Mouse (Mus musculus) hindbrain, embryonic 13.5 days (tissue): ENCODE results near the gene Htr5a. TPM values are rescaled to one million over a fixed set of nuclear protein-coding genes. Genes with fewer than 3 reads are reported as not detected.

Source experiments
- ATAC-seq: fragments of 200-750 bp; cut with Nextera tagmentation; 2 replicates; pipeline ENCODE4 v1.8.0; 2017; ENCODE audit warnings: moderate TSS enrichment; ENCODE audit not compliant: low FRiP score
- H3K27ac ChIP-seq: fragments of 300-500 bp; sonication (generic); 2 replicates; pipeline ENCODE4 v1.5.1; 2015; ENCODE audit warnings: inconsistent platforms, mild to moderate bottlenecking, moderate library complexity
- H3K27me3 ChIP-seq: fragments of 300-500 bp; sonication (generic); 2 replicates; pipeline ENCODE4 v1.6.1; 2015; ENCODE audit warnings: mild to moderate bottlenecking, inconsistent platforms
- H3K36me3 ChIP-seq: fragments of 300-500 bp; sonication (generic); 2 replicates; pipeline ENCODE4 v1.6.1; 2015; ENCODE audit warnings: mild to moderate bottlenecking, inconsistent platforms
- H3K4me1 ChIP-seq: fragments of 300-500 bp; sonication (generic); replicated peaks from 2 replicates; pipeline ENCODE4 v1.6.1; 2015; ENCODE audit warnings: inconsistent platforms
- H3K4me2 ChIP-seq: fragments of 300-500 bp; sonication (generic); 2 replicates; pipeline ENCODE4 v1.6.1; 2015; ENCODE audit warnings: inconsistent platforms, mild to moderate bottlenecking, moderate library complexity
- H3K4me3 ChIP-seq: fragments of 300-500 bp; sonication (generic); 2 replicates; pipeline ENCODE4 v1.5.1; 2015; ENCODE audit warnings: mild to moderate bottlenecking, inconsistent platforms
- H3K9ac ChIP-seq: fragments of 300-500 bp; sonication (generic); 2 replicates; pipeline ENCODE4 v1.6.1; 2015; ENCODE audit warnings: mild to moderate bottlenecking, inconsistent platforms
- H3K9me3 ChIP-seq: fragments of 300-500 bp; sonication (generic); 2 replicates; pipeline ENCODE4 v1.6.1; 2016; ENCODE audit warnings: inconsistent platforms
- WGBS: fragments of 180-500 bp; shearing (Covaris S2); methylation state at CpG from one replicate; pipeline ENCODE4 v1.1.7; 2015; 5-methylcytosine and 5-hydroxymethylcytosine counted together
- polyA plus RNA-seq: library from polyadenylated mRNA; unstranded; fragments of >200 nt; fragmentation: Nextera tagmentation; extraction: Ambion mirVana; gene quantifications from 2 replicates; pipeline ENCODE4 v1.2.1, GENCODE M21; 2015

Gene Htr5a
- polyA plus RNA-seq, result 0.62 and 0.83 TPM in 2 replicates

DNA sequence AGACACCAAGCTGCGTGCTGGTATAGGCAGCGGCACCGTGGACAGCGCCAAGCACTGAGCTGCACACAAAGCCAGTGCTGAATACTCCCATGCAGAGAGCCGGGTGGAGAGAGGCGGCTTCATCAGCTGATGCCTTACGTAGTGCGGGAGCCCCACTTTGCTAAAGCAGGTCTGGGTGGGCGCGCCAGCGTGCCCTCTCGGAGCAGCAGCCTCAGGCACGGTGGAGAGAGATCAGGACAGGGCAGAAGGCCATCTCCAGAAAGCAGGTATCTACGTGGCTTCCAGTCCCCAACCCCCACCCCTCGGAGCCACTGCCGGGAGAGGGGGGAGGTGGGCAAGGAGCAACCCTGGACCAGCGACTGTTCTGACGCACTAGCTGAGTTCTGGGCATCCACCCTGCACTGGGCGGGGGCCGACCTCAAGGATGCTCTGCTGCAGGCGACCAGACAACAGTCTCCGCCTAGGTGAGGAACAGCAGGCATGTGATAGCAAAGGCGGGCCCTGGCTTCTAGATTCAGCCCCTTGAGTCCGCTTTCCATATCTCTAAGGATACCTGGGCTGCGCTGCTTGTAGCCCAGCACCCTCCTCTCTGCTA lies at the start of gene Htr5a:
TSS of gene Htr5a (plus strand) at position 449 of the 595 bp plus-strand sequence.
- peak within 1 kb of the TSS; percentile 48 for H3K4me3 ChIP-seq
- H3K4me1 ChIP-seq, result peaks cover 13% of the 10 kb centered on the region
- H3K9ac ChIP-seq, result peak within 1 kb of the TSS; percentile 77
- 4% methylated on average over 25 of the region's 25 CpGs for WGBS
- peak within 1 kb of the TSS; percentile 77 for H3K4me2 ChIP-seq
- no peaks in the 10 kb centered on the region for H3K9me3 ChIP-seq
- no peaks in the 10 kb centered on the region for H3K36me3 ChIP-seq
- no peak within 1 kb of the TSS; the same call in 1 of the 2 replicates for H3K27ac ChIP-seq
- peaks cover 25% of the 10 kb centered on the region for H3K27me3 ChIP-seq
- ATAC-seq, result peak; percentile 94

DNA sequence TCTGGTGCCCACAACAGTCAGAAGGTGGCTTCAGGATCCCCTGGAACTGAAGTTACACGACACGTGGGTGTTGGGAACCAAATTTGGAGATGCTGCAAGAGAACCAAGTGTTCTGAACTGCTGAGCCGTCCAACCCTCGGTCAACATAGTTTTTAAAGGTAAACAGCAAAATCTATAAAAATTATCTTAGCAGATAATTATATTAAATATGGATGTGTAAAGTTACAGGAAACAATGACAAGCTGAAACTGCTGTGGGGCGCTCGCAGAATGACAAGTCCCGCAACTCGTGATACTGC lies 49.8 kb upstream of the Htr5a start:
- peaks cover 25% of the 10 kb centered on the region for H3K4me1 ChIP-seq
- no peak for ATAC-seq
- H3K4me3 ChIP-seq, result peak overlapping the region; percentile 80
- H3K27ac ChIP-seq, result peak overlapping the region; percentile 96
- peak overlapping the region; percentile 90 for H3K9ac ChIP-seq
- no peaks in the 10 kb centered on the region for H3K27me3 ChIP-seq
- H3K36me3 ChIP-seq, result peaks cover 17% of the 10 kb centered on the region
- H3K9me3 ChIP-seq, result no peaks in the 10 kb centered on the region
- peak overlapping the region; percentile 75 for H3K4me2 ChIP-seq
- WGBS, result 20% methylated on average over 8 of the region's 8 CpGs

DNA sequence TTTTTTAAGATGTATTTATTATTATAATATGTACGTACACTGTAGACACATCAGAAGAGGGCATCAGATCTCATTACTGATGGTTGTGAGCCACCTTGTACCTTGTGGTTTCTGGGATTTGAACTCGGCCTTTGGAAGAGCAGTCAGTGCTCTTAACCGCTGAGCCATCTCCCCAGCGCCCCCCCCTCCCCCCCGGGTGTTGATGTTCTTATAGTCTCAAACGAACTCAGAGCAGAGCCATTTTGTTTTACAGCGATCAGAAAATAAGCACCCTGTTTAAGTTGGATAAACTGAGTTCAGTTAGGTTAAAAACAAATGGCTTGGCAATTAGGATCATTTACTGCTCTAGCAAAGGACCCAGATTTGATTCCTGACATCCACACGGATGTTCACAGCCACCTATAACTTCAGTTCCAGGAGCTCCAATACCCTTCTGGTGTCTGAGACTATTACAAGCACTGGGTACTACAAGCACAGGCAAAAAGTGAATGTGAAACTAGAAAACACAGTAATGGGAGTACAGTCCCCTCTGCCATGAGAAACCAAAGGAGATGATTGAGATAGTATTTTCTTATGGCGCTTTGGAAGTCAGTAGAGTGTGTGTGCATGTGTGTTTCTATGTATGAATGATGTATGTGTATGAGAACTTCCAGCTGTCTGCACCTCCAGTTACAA lies 49.3 kb upstream of the Htr5a start:
- H3K4me2 ChIP-seq, result peak overlapping the region; percentile 75
- no peaks in the 10 kb centered on the region for H3K27me3 ChIP-seq
- WGBS, result 57% methylated on average over 9 of the region's 9 CpGs
- no peaks in the 10 kb centered on the region for H3K9me3 ChIP-seq
- no peak overlapping the region for H3K27ac ChIP-seq
- H3K36me3 ChIP-seq, result peaks cover 11% of the 10 kb centered on the region
- ATAC-seq, result no peak
- H3K4me3 ChIP-seq, result peak overlapping the region; percentile 80
- H3K4me1 ChIP-seq, result peaks cover 25% of the 10 kb centered on the region
- H3K9ac ChIP-seq, result peak overlapping the region; percentile 90; the same call in 1 of the 2 replicates

DNA sequence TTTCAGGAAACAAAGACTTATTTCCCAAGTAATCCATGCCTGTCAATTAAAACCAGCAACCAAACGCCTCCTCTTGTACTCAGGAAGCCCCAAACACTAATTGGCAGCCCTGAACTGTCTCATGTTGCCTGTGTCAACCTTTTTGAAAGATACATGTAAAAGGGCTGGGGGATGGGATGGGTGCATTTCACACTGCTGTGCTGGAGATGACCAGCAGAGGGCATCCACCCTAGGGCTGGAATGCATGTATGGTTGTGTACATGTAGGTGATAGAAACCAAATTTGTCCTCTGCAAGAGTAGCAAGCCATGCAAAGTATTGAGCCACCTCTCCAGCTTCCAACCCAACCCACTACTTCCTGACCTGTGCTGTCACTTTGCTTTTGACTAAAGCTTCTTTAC lies 48.0 kb upstream of the Htr5a start:
- Histone ChIP-seq H3K27ac (no peak overlapping the region), H3K36me3 (no peaks in the 10 kb centered on the region), H3K9ac (no peak overlapping the region), H3K4me2 (no peak overlapping the region), H3K27me3 (no peaks in the 10 kb centered on the region), H3K4me1 (peaks cover 25% of the 10 kb centered on the region), H3K9me3 (no peaks in the 10 kb centered on the region), H3K4me3 (no peak overlapping the region)
- ATAC-seq, result no peak
- WGBS, result 24% methylated on average over 1 of the region's 1 CpGs

DNA sequence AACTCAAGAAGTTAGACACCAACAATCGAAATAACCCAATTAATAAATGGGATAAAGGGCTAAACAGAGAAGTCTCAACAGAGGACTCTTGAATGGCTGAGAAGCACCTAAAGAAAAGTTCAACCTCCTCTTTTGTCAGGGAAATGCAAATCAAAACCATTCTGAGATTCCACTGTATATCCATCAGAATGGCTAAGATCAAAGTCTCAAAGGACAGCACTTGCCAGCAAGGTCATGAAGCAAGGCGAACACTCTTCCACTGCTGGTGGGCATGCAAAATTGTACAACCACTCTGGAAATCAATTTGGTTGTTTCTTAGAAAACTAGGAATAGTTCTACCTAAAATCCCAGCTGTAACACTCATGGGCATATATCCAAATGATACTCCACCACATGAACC lies 27.7 kb upstream of the Htr5a start:
- Histone ChIP-seq H3K9ac (no peak overlapping the region), H3K4me3 (no peak overlapping the region), H3K27ac (no peak overlapping the region), H3K27me3 (no peaks in the 10 kb centered on the region), H3K4me1 (no peaks in the 10 kb centered on the region), H3K36me3 (no peaks in the 10 kb centered on the region), H3K9me3 (no peaks in the 10 kb centered on the region), H3K4me2 (no peak overlapping the region)
- no peak for ATAC-seq
- WGBS, result 90% methylated on average over 2 of the region's 2 CpGs

DNA sequence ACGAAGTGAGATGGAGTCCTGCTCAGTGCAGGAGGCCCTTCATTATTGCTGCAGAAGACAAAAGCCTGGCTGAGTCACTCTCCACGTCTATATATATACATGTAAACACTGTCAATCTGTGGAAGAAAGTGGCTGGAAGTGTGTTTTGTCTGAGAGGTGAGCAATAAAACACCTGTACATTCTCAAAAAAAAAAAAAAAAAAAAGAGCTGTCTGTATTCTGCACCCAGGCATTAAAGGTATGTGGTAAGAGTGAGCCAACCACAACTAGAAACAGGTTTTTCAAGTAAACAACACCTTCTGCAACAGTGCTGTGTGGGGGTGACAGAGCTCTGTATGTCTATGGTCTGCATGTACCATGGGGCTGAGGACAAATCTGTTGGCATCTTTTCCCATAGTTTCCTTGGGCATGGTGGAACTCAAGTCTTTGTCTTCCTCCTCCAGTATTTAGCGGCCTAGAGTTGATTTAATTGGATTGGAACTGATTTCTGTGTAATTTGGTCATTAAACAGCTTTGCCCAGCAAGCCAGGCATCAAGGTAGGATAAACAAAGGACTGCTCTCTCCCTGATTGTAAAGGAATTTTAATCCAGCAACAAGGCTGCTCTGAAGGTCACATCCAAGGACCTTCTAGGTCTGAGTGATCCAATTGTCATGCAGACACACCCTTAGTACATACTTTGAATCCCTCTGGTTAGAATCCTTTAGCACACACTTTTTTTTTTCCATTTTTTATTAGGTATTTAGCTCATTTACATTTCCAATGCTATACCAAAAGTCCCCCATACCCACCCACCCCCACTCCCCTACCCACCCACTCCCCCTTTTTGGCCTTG lies 22.9 kb upstream of the Htr5a start:
- WGBS, result 68% methylated on average over 3 of the region's 3 CpGs
- Histone ChIP-seq H3K4me2 (no peak overlapping the region), H3K9ac (no peak overlapping the region), H3K27ac (no peak overlapping the region), H3K27me3 (no peaks in the 10 kb centered on the region), H3K4me1 (no peaks in the 10 kb centered on the region), H3K9me3 (no peaks in the 10 kb centered on the region), H3K36me3 (no peaks in the 10 kb centered on the region), H3K4me3 (no peak overlapping the region)
- no peak for ATAC-seq

DNA sequence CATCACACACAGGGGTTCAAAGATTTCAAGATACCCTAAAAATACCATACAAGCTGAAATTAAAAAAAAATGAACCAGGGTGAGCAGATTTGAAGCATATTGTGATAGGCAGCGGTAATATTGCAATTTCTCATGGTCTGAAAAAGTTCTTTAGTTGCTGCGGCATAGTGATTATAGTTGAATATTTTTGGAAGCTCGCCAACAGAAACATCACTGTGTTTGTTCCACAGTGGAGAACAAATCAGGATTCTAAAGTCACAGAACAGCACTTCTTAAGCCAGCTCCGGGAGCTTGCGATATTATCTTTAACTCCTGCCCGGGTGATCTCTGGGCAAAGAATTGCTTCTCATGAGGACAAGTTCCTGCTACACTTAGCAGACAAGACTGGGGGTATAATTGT lies 20.8 kb upstream of the Htr5a start:
- no peak overlapping the region for H3K27ac ChIP-seq
- H3K4me1 ChIP-seq, result no peaks in the 10 kb centered on the region
- no peak overlapping the region for H3K4me2 ChIP-seq
- no peak overlapping the region for H3K4me3 ChIP-seq
- H3K36me3 ChIP-seq, result no peaks in the 10 kb centered on the region
- 75% methylated on average over 6 of the region's 6 CpGs for WGBS
- no peaks in the 10 kb centered on the region for H3K27me3 ChIP-seq
- ATAC-seq, result no peak
- H3K9me3 ChIP-seq, result no peaks in the 10 kb centered on the region
- H3K9ac ChIP-seq, result no peak overlapping the region

DNA sequence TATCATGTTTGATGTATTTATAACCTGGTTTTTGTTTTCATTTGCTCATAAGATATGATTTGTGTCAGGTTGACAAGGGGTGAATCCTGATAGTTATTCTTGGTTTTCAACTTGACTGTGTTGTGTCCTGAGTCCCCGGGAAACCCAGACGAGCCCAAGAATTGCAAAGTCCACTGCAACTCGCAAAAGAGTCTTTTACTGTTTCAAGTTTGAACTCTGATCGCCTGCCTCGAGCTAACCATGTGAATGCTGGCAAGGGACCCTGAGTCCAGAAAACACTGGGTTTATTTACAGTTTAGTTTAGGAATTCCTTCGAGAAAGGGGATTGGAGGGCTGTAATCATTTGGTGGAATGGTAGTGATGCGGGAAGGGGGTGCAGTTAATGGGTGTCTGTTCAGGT lies 14.0 kb upstream of the Htr5a start:
- Histone ChIP-seq H3K36me3 (no peaks in the 10 kb centered on the region), H3K27me3 (no peaks in the 10 kb centered on the region), H3K4me2 (no peak overlapping the region), H3K9ac (no peak overlapping the region), H3K4me3 (no peak overlapping the region), H3K4me1 (no peaks in the 10 kb centered on the region), H3K9me3 (no peaks in the 10 kb centered on the region), H3K27ac (no peak overlapping the region)
- no peak for ATAC-seq
- WGBS, result 88% methylated on average over 7 of the region's 7 CpGs

DNA sequence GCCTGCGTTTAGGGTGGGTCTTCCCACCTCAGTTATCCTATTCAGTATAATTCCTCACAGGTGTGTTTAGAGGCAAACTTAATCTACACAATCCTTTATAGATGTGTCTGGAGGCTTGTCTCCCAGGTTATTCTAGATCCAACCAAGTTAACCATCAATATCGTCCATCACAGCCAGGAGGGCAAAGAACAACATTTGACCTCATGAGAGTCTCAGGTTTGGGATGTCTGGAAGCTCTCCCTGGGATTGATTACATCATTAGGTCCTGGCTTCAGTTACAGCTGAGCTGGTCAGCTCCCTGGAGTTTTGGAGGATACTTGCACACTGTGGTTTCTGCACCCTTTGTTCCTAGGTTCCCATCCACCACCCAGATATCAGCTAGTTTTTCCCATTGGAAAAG lies 6.9 kb upstream of the Htr5a start:
- WGBS, result 89% methylated on average over 2 of the region's 2 CpGs

DNA sequence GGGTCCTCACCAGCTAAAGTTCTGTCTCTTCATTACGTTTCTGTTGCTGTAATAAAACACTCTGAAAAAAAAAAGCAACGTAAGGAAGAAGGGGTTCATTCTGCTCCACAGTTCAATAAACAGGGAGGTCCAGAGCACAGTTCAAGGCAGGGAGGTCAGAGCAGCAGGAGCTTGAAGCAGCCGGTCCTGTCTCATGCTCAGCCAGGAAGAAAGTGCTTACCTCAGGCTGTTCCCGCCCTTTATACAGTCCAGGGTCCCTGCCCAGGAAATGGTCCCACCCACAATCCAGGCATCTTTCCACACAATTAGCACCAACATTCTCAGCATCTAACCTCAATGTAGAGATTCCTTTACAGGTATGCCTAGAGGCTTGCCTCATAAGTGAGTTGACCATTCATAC lies 3.9 kb upstream of the Htr5a start:
- no peak for ATAC-seq

More for the DNA sequence above, 6.9 kb upstream of the Htr5a start:
- H3K36me3 ChIP-seq, result no peaks in the 10 kb centered on the region
- H3K27ac ChIP-seq, result no peak overlapping the region
- ATAC-seq, result no peak
- H3K4me1 ChIP-seq, result no peaks in the 10 kb centered on the region
- H3K4me2 ChIP-seq, result no peak overlapping the region
- H3K4me3 ChIP-seq, result no peak overlapping the region
- no peaks in the 10 kb centered on the region for H3K9me3 ChIP-seq
- H3K9ac ChIP-seq, result no peak overlapping the region
- no peaks in the 10 kb centered on the region for H3K27me3 ChIP-seq

DNA sequence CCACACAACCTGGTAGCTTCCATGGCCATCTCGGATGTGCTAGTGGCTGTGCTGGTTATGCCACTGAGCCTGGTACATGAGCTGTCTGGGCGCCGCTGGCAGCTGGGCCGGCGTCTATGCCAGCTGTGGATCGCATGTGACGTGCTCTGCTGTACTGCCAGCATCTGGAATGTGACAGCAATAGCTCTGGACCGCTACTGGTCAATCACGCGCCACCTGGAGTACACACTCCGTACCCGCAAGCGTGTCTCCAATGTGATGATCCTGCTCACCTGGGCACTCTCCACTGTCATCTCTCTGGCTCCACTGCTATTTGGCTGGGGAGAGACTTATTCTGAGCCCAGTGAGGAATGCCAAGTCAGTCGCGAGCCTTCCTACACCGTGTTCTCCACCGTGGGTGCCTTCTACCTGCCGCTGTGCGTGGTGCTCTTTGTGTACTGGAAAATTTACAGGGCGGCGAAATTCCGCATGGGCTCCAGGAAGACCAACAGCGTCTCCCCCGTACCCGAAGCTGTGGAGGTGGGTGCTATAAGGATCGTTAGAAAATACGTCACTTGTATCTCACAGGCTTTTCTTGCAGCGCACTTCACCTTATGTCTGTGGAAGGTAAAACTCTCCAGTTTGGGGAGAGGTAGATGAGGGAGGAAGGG lies 847 bp downstream of the Htr5a start:
- Histone ChIP-seq H3K27me3 (peaks cover 25% of the 10 kb centered on the region), H3K4me1 (peaks cover 13% of the 10 kb centered on the region), H3K9me3 (no peaks in the 10 kb centered on the region), H3K9ac (no peak overlapping the region), H3K27ac (no peak overlapping the region), H3K4me3 (peak overlapping the region; percentile 48), H3K4me2 (peak overlapping the region; percentile 77), H3K36me3 (no peaks in the 10 kb centered on the region)
- WGBS, result 75% methylated on average over 28 of the region's 28 CpGs
- ATAC-seq, result peak; percentile 46; the same call in 1 of the 2 replicates

More for the DNA sequence above, 3.9 kb upstream of the Htr5a start:
- Histone ChIP-seq H3K9ac (no peak overlapping the region), H3K4me1 (peaks cover 10% of the 10 kb centered on the region), H3K36me3 (no peaks in the 10 kb centered on the region), H3K9me3 (no peaks in the 10 kb centered on the region), H3K4me3 (no peak overlapping the region), H3K27ac (no peak overlapping the region), H3K4me2 (no peak overlapping the region), H3K27me3 (peaks cover 21% of the 10 kb centered on the region)
- WGBS, result 44% methylated on average over 4 of the region's 4 CpGs

DNA sequence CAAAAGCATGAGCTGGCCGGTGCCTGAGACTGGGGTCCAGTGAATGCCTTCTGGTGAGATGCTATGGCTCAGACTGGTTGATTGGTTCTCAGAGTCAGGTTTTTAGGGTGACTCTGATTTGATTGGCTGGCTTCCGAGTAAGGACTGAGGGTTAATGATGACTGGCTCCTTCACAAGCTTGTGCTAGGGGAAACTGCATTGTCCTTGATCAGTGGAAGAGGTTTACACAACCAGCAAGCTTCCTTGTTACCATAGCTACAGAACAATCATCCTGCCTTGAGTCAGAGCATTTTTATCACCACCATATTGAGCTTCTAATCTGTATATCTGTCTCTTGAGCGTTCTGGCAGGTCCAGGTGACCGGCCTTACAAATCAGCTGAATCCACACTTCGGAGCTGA lies 5.0 kb downstream of the Htr5a start:
- Histone ChIP-seq H3K9me3 (no peaks in the 10 kb centered on the region), H3K9ac (no peak overlapping the region), H3K27me3 (peaks cover 21% of the 10 kb centered on the region), H3K36me3 (no peaks in the 10 kb centered on the region), H3K27ac (no peak overlapping the region), H3K4me2 (no peak overlapping the region), H3K4me1 (peaks cover 10% of the 10 kb centered on the region), H3K4me3 (no peak overlapping the region)
- 58% methylated on average over 5 of the region's 5 CpGs for WGBS
- ATAC-seq, result no peak
